Mouse (Mus musculus): ENCODE measurements around the gene Kat5.

GRCm38 (mm10) chr19:5581995-5582394 lies 28.0 kb downstream of the Kat5 start:
- TF ChIP-seq CTCF (IDR thresholded peaks at IDR 0.05; ENCODE audit: low read depth): no peak
- TF ChIP-seq EP300 (IDR thresholded peaks at IDR 0.05; ENCODE audit: low read depth): no peak
